Mouse (Mus musculus): ENCODE measurements around the gene Ccnd3.
"Not testable (repeated sequence)": the region's sequence is repeated elsewhere in the genome, so short reads cannot be mapped to it uniquely, and the experiment has no call there.

Ccnd3 gene

GRCm38 (mm10) chr17:47482401-47482800 lies 22.4 kb upstream of the Ccnd3 start:
- DNase-seq (ENCODE audit: low spot score in 2 of 2), result peak in 1 of 2 experiments; percentile 28

- DNase-seq (ENCODE audit: low spot score in 2 of 2), result no peak
These were observed 20.5 kb upstream of the Ccnd3 start for GRCm38 (mm10) chr17:47484241-47484921.

GRCm38 (mm10) chr17:47484993-47485392 lies 19.9 kb upstream of the Ccnd3 start:
- no peak for DNase-seq (ENCODE audit: low spot score in 2 of 2)

GRCm38 (mm10) chr17:47485791-47486190 lies 19.1 kb upstream of the Ccnd3 start:
- no peak for DNase-seq (ENCODE audit: low spot score in 2 of 2)

GRCm38 (mm10) chr17:47490791-47491190 lies 14.1 kb upstream of the Ccnd3 start:
- DNase-seq (ENCODE audit: low spot score in 2 of 2), result no peak

- DNase-seq (ENCODE audit: low spot score in 2 of 2), result no peak
These were observed 12.1 kb upstream of the Ccnd3 start for GRCm38 (mm10) chr17:47492731-47493130.

GRCm38 (mm10) chr17:47493653-47494052 lies 11.2 kb upstream of the Ccnd3 start:
- no peak for DNase-seq (ENCODE audit: low spot score in 2 of 2)

GRCm38 (mm10) chr17:47494132-47494531 lies 10.7 kb upstream of the Ccnd3 start:
- no peak for DNase-seq (ENCODE audit: low spot score in 2 of 2)

- no peak for DNase-seq (ENCODE audit: low spot score in 2 of 2)
These were observed 3.3 kb upstream of the Ccnd3 start for GRCm38 (mm10) chr17:47501531-47501930.

- DNase-seq (ENCODE audit: low spot score in 2 of 2), result peak; percentile 85 to 91
These were observed 2.7 kb upstream of the Ccnd3 start, which contains the start of gene Taf8 for GRCm38 (mm10) chr17:47501946-47502706. Taf8 (minus strand) TSS chr17:47502292.

- DNase-seq (ENCODE audit: low spot score in 2 of 2), result not testable (repeated sequence)
These were observed 2.2 kb upstream of the Ccnd3 start for GRCm38 (mm10) chr17:47502707-47503045.

GRCm38 (mm10) chr17:47503689-47504088 lies 1.2 kb upstream of the Ccnd3 start:
- no peak for DNase-seq (ENCODE audit: low spot score in 2 of 2)

GRCm38 (mm10) chr17:47504228-47504627 lies 623 bp upstream of the Ccnd3 start:
- no peak for DNase-seq (ENCODE audit: low spot score in 2 of 2)

- no peak for DNase-seq (ENCODE audit: low spot score in 2 of 2)
These were observed 715 bp downstream of the Ccnd3 start for GRCm38 (mm10) chr17:47505566-47505965.

- no peak for DNase-seq (ENCODE audit: low spot score in 2 of 2)
These were observed 1.2 kb downstream of the Ccnd3 start for GRCm38 (mm10) chr17:47506042-47506441.

- DNase-seq (ENCODE audit: low spot score in 2 of 2), result no peak
These were observed 1.8 kb downstream of the Ccnd3 start for GRCm38 (mm10) chr17:47506697-47507096.

GRCm38 (mm10) chr17:47507523-47507922 lies 2.7 kb downstream of the Ccnd3 start:
- no peak for DNase-seq (ENCODE audit: low spot score in 2 of 2)

GRCm38 (mm10) chr17:47508012-47508608 lies 3.3 kb downstream of the Ccnd3 start:
- DNase-seq (ENCODE audit: low spot score in 2 of 2), result peak; percentile 83 to 85

- no peak for DNase-seq (ENCODE audit: low spot score in 2 of 2)
These were observed 4.3 kb downstream of the Ccnd3 start for GRCm38 (mm10) chr17:47509031-47509705.

GRCm38 (mm10) chr17:47511111-47512020 lies 6.5 kb downstream of the Ccnd3 start:
- peak; percentile 93 for DNase-seq (ENCODE audit: low spot score in 2 of 2)
